Mouse (Mus musculus): ENCODE data around the gene Gm21788. TPM values are rescaled to one million over a fixed set of nuclear protein-coding genes. Genes with fewer than 3 reads are reported as not detected.

The Gm21788 gene
- not detected for polyA plus RNA-seq (2015; fragmentation: Illumina TruSeq; extraction: RNeasy Lipid Tissue Mini Kit (QIAGEN cat#74804); ENCODE audit: insufficient read depth, low replicate concordance)

GRCm38 (mm10) chrY:7404710-7405109 is at the start of gene Gm21788:
Gene Gm21788 (plus strand): TSS chrY:7405010.

Other genes with a start within 250 kb of the Gm21788 start
- not detected for gene Gm21244, start 235.7 kb upstream of the Gm21788 start, polyA plus RNA-seq (2015; fragmentation: Illumina TruSeq; extraction: RNeasy Lipid Tissue Mini Kit (QIAGEN cat#74804); ENCODE audit: insufficient read depth, low replicate concordance)
- gene Gm28998, start 151.2 kb upstream of the Gm21788 start, polyA plus RNA-seq (2015; fragmentation: Illumina TruSeq; extraction: RNeasy Lipid Tissue Mini Kit (QIAGEN cat#74804); ENCODE audit: insufficient read depth, low replicate concordance), result not detected
- gene Gm20826, start 233.5 kb downstream of the Gm21788 start, polyA plus RNA-seq (2015; fragmentation: Illumina TruSeq; extraction: RNeasy Lipid Tissue Mini Kit (QIAGEN cat#74804); ENCODE audit: insufficient read depth, low replicate concordance), result not detected

All from spleen, adult 10 weeks (tissue).